Mouse (Mus musculus) stomach, embryonic 16.5 days (tissue): Measurements from ENCODE around the gene Atp5h. TPM values are rescaled to one million over a fixed set of nuclear protein-coding genes. Genes with fewer than 3 reads are reported as not detected.

Experiments
- ATAC-seq: fragments of 200-750 bp; cut with Nextera tagmentation; 2 replicates; pipeline ENCODE4 v1.8.0; 2017; ENCODE audit warnings: moderate number of reproducible peaks, moderate TSS enrichment; ENCODE audit not compliant: insufficient read depth, low FRiP score
- H3K27ac ChIP-seq: fragments of 300-500 bp; sonication (generic); 2 replicates; pipeline ENCODE4 v1.5.1; 2014; ENCODE audit warnings: low read length
- H3K27me3 ChIP-seq: fragments of 300-500 bp; sonication (generic); 2 replicates; pipeline ENCODE4 v1.6.1; 2014; ENCODE audit warnings: low read length, control low read depth, mixed read lengths; ENCODE audit not compliant: control insufficient read depth, insufficient read depth
- H3K36me3 ChIP-seq: fragments of 300-500 bp; sonication (generic); 2 replicates; pipeline ENCODE4 v1.6.1; 2014; ENCODE audit warnings: low read length; ENCODE audit not compliant: control insufficient read depth, insufficient read depth
- H3K4me1 ChIP-seq: fragments of 300-500 bp; sonication (generic); 2 replicates; pipeline ENCODE4 v1.6.1; 2014; ENCODE audit warnings: low read length, control low read depth, mixed read lengths; ENCODE audit not compliant: control insufficient read depth, insufficient read depth
- H3K4me2 ChIP-seq: fragments of 300-500 bp; sonication (generic); 2 replicates; pipeline ENCODE4 v1.6.1; 2014; ENCODE audit warnings: low read depth, low read length, mixed read lengths
- H3K4me3 ChIP-seq: fragments of 300-500 bp; sonication (generic); replicated peaks from 2 replicates; pipeline ENCODE4 v1.5.1; 2014; ENCODE audit warnings: mild to moderate bottlenecking, low read length
- H3K9ac ChIP-seq: fragments of 300-500 bp; sonication (generic); 2 replicates; pipeline ENCODE4 v1.6.1; 2014; ENCODE audit warnings: low read length
- H3K9me3 ChIP-seq: fragments of 300-500 bp; sonication (generic); replicated peaks from 2 replicates; pipeline ENCODE4 v1.6.1; 2016; ENCODE audit warnings: low read length, control low read depth; ENCODE audit not compliant: control insufficient read depth
- WGBS: fragments of 180-500 bp; shearing (Covaris S2); extraction: QIAGEN DNeasy Blood & Tissue Kit; methylation state at CpG from one replicate; pipeline ENCODE4 v1.1.7; 2014; 5-methylcytosine and 5-hydroxymethylcytosine counted together
- polyA plus RNA-seq: library from polyadenylated mRNA; unstranded; fragments of >200 nt; fragmentation: Nextera tagmentation; extraction: Ambion mirVana; gene quantifications from 2 replicates; pipeline ENCODE4 v1.2.1, GENCODE M21; 2015

Gene Atp5h
- polyA plus RNA-seq, 1 experiment from 2014 or later: 843 TPM

GRCm38 (mm10) chr11:115446906-115447305 is 27.1 kb upstream of the Atp5h start:
- H3K4me2 ChIP-seq: no peak overlapping the region
- no peak overlapping the region for H3K4me3 ChIP-seq
- peak overlapping the region; percentile 32 for H3K9ac ChIP-seq
- 40% methylated on average over 3 of the region's 3 CpGs for WGBS
- no peak for ATAC-seq
- H3K9me3 ChIP-seq: no peaks in the 10 kb centered on the region
- H3K27me3 ChIP-seq: no peaks in the 10 kb centered on the region
- no peak overlapping the region for H3K27ac ChIP-seq
- no peaks in the 10 kb centered on the region for H3K36me3 ChIP-seq
- no peaks in the 10 kb centered on the region; the same call in 1 of the 2 replicates for H3K4me1 ChIP-seq

GRCm38 (mm10) chr11:115441417-115441816 is 21.7 kb upstream of the Atp5h start:
- ATAC-seq: no peak
- Histone ChIP-seq H3K4me3 (no peak overlapping the region), H3K36me3 (no peaks in the 10 kb centered on the region), H3K4me1 (no peaks in the 10 kb centered on the region), H3K9ac (no peak overlapping the region), H3K9me3 (no peaks in the 10 kb centered on the region), H3K4me2 (no peak overlapping the region), H3K27ac (no peak overlapping the region), H3K27me3 (no peaks in the 10 kb centered on the region)
- WGBS: 40% methylated on average over 15 of the region's 15 CpGs

- no peaks in the 10 kb centered on the region for H3K27me3 ChIP-seq
- H3K27ac ChIP-seq: no peak within 1 kb of the TSS
- H3K4me3 ChIP-seq: no peak within 1 kb of the TSS
- no peaks in the 10 kb centered on the region for H3K36me3 ChIP-seq
- no peak for ATAC-seq
- peaks cover 9% of the 10 kb centered on the region for H3K4me1 ChIP-seq
- no peaks in the 10 kb centered on the region for H3K9me3 ChIP-seq
- WGBS: 92% methylated on average over 9 of the region's 9 CpGs
- H3K4me2 ChIP-seq: no peak within 1 kb of the TSS
- no peak within 1 kb of the TSS for H3K9ac ChIP-seq
Measured at GRCm38 (mm10) chr11:115439906-115440595, 20.3 kb upstream of the Atp5h start, which contains the start of gene Trim80. TSS of gene Trim80 (plus strand) at chr11:115440545.

- Histone ChIP-seq H3K9me3 (no peaks in the 10 kb centered on the region), H3K36me3 (no peaks in the 10 kb centered on the region), H3K27me3 (no peaks in the 10 kb centered on the region), H3K27ac (no peak overlapping the region), H3K4me1 (peaks cover 9% of the 10 kb centered on the region), H3K4me2 (no peak overlapping the region), H3K4me3 (no peak overlapping the region), H3K9ac (no peak overlapping the region)
- ATAC-seq: no peak
- WGBS: 82% methylated on average over 3 of the region's 3 CpGs
Measured at GRCm38 (mm10) chr11:115439326-115439725, 19.6 kb upstream of the Atp5h start.

- Histone ChIP-seq H3K4me2 (no peak overlapping the region), H3K36me3 (no peaks in the 10 kb centered on the region), H3K27ac (no peak overlapping the region), H3K4me1 (peaks cover 9% of the 10 kb centered on the region), H3K27me3 (no peaks in the 10 kb centered on the region), H3K9me3 (no peaks in the 10 kb centered on the region), H3K9ac (no peak overlapping the region), H3K4me3 (no peak overlapping the region)
- no peak for ATAC-seq
- WGBS: 70% methylated on average over 5 of the region's 5 CpGs
Measured at GRCm38 (mm10) chr11:115437571-115438122, 17.9 kb upstream of the Atp5h start.

- H3K9me3 ChIP-seq: no peaks in the 10 kb centered on the region
- H3K4me2 ChIP-seq: peak overlapping the region; percentile 49
- no peak for ATAC-seq
- H3K27ac ChIP-seq: no peak overlapping the region
- peaks cover 6% of the 10 kb centered on the region; the same call in 1 of the 2 replicates for H3K36me3 ChIP-seq
- peaks cover 9% of the 10 kb centered on the region for H3K4me1 ChIP-seq
- WGBS: 6% methylated on average over 31 of the region's 31 CpGs
- H3K27me3 ChIP-seq: no peaks in the 10 kb centered on the region
- peak overlapping the region; percentile 61 for H3K9ac ChIP-seq
- H3K4me3 ChIP-seq: peak overlapping the region; percentile 32
Measured at GRCm38 (mm10) chr11:115435596-115436337, 16.0 kb upstream of the Atp5h start.

GRCm38 (mm10) chr11:115433342-115433741 is 13.6 kb upstream of the Atp5h start:
- no peaks in the 10 kb centered on the region for H3K27me3 ChIP-seq
- H3K36me3 ChIP-seq: peaks cover 9% of the 10 kb centered on the region; the same call in 1 of the 2 replicates
- no peak overlapping the region for H3K9ac ChIP-seq
- no peak overlapping the region for H3K4me3 ChIP-seq
- H3K4me1 ChIP-seq: peaks cover 9% of the 10 kb centered on the region
- 0 out of 2 replicates have a peak overlapping the region, but pooled peaks have one; percentile 10 for H3K27ac ChIP-seq
- peak; percentile 26; the same call in 1 of the 2 replicates for ATAC-seq
- no peak overlapping the region for H3K4me2 ChIP-seq
- H3K9me3 ChIP-seq: no peaks in the 10 kb centered on the region
- WGBS: 68% methylated on average over 6 of the region's 6 CpGs

GRCm38 (mm10) chr11:115432814-115433213 is 13.1 kb upstream of the Atp5h start:
- Histone ChIP-seq H3K9ac (no peak overlapping the region), H3K9me3 (no peaks in the 10 kb centered on the region), H3K4me2 (no peak overlapping the region), H3K4me3 (no peak overlapping the region), H3K27me3 (no peaks in the 10 kb centered on the region), H3K27ac (no peak overlapping the region), H3K36me3 (peaks cover 9% of the 10 kb centered on the region; the same call in 1 of the 2 replicates), H3K4me1 (peaks cover 9% of the 10 kb centered on the region)
- peak; percentile 9; the same call in 1 of the 2 replicates for ATAC-seq
- 58% methylated on average over 4 of the region's 4 CpGs for WGBS

GRCm38 (mm10) chr11:115430561-115430960 is 10.8 kb upstream of the Atp5h start:
- ATAC-seq: no peak

More at GRCm38 (mm10) chr11:115430561-115430960, 10.8 kb upstream of the Atp5h start:
- Histone ChIP-seq H3K9ac (no peak overlapping the region), H3K4me3 (no peak overlapping the region), H3K27ac (no peak overlapping the region), H3K4me2 (no peak overlapping the region), H3K27me3 (no peaks in the 10 kb centered on the region), H3K36me3 (peaks cover 13% of the 10 kb centered on the region), H3K9me3 (no peaks in the 10 kb centered on the region), H3K4me1 (peaks cover 2% of the 10 kb centered on the region)
- 95% methylated on average over 6 of the region's 6 CpGs for WGBS
